Mouse (Mus musculus): ENCODE data around the gene Wwp2. TPM values are rescaled to one million over a fixed set of nuclear protein-coding genes. Genes with fewer than 3 reads are reported as not detected.

Gene Wwp2
- total and polyA plus RNA-seq, 3 experiments: 21.8 to 31.5 TPM; not detected in 1

DNA sequence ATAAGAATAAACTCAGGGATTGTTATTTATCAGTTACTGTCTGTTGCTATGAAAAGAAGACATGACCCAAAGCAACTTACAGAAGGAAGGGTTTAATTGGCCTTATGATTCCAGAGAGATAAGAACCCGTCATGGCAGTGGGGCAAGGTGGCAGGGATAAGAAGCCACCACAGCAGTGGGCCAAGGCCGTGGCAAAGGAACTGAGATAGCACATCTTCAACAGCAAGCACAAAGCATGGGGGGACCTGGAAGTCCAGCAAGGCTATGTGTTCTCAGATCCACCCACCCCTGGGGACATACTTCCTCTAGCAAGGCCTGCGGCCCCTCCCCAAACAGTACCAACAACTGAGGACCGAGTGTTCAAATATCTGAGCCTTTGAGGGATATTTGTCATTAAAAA is 141.5 kb downstream of the Wwp2 start (continued):
- no peak for TF ChIP-seq MEF2A (IDR thresholded peaks at IDR 0.05; ENCODE audit: extremely low read depth, insufficient replicate concordance, low read depth, low read length, poor library complexity, severe bottlenecking)
- peak; percentile 58; the same call in 1 of the 2 replicates for TF ChIP-seq MAZ (IDR thresholded peaks at IDR 0.05; ENCODE audit: low read depth, low read length)
- no peak for TF ChIP-seq RAD21 (IDR thresholded peaks at IDR 0.05; ENCODE audit: low read depth, low read length)
- no peak; the same call in 1 of the 2 replicates for TF ChIP-seq HCFC1 (IDR thresholded peaks at IDR 0.05; ENCODE audit: low read depth, low read length)
- 0 out of 2 replicates have a peak, but pooled peaks have one; percentile 39 for TF ChIP-seq ELF1 (IDR thresholded peaks at IDR 0.05; ENCODE audit: low read depth, low read length)
- peak; percentile 94 to 96 for TF ChIP-seq EP300 (IDR thresholded peaks at IDR 0.05; ENCODE audit: low read depth in 1 of 2, low read length in 2 of 2)
- no peak for TF ChIP-seq USF1 (IDR thresholded peaks at IDR 0.05; ENCODE audit: low read depth, low read length)
- TF ChIP-seq USF2 (IDR thresholded peaks at IDR 0.05; ENCODE audit: borderline replicate concordance in 1 of 2, insufficient read depth in 1 of 2, low read depth in 1 of 2, low read length in 2 of 2): no peak
- no peak for TF ChIP-seq BHLHE40 (IDR thresholded peaks at IDR 0.05; ENCODE audit: borderline replicate concordance, low read depth, low read length)
- TF ChIP-seq MAX (IDR thresholded peaks at IDR 0.05; ENCODE audit: low read length): peak; percentile 45
- peak; percentile 58; the same call in 1 of the 2 replicates for TF ChIP-seq SIN3A (IDR thresholded peaks at IDR 0.05; ENCODE audit: low read length)
- TF ChIP-seq UBTF (IDR thresholded peaks at IDR 0.05; ENCODE audit: borderline replicate concordance, insufficient read depth, low read depth, low read length): no peak
- no peak for TF ChIP-seq CHD1 (IDR thresholded peaks at IDR 0.05; ENCODE audit: low read depth, low read length)
- TF ChIP-seq TCF12 (IDR thresholded peaks at IDR 0.05; ENCODE audit: low read depth, low read length): peak; percentile 95
- no peak for TF ChIP-seq CHD2 (IDR thresholded peaks at IDR 0.05; ENCODE audit: low read length)
- 0 out of 2 replicates have a peak, but pooled peaks have one; percentile 32 for TF ChIP-seq TBP (IDR thresholded peaks at IDR 0.05; ENCODE audit: low read depth, low read length)
- no peak for TF ChIP-seq SMC3 (IDR thresholded peaks at IDR 0.05; ENCODE audit: low read depth, low read length)
- no peak for TF ChIP-seq POLR2A (IDR thresholded peaks at IDR 0.05; ENCODE audit: control insufficient read depth in 1 of 2, insufficient read depth in 1 of 2, low read depth in 1 of 2, low read length in 2 of 2, poor library complexity in 1 of 2)
- no peak for TF ChIP-seq POLR2AphosphoS5 (IDR thresholded peaks at IDR 0.05; ENCODE audit: borderline replicate concordance, low read depth, low read length)
- peak; percentile 96 for TF ChIP-seq TAL1 (IDR thresholded peaks at IDR 0.05; ENCODE audit: low read length)
- TF ChIP-seq MXI1 (IDR thresholded peaks at IDR 0.05; ENCODE audit: low read depth, low read length): peak; percentile 75; the same call in 1 of the 2 replicates
- TF ChIP-seq RCOR1 (IDR thresholded peaks at IDR 0.05; ENCODE audit: low read depth, low read length): peak; percentile 73
- TF ChIP-seq ZC3H11A (IDR thresholded peaks at IDR 0.05; ENCODE audit: low read depth, low read length): no peak
- no peak for TF ChIP-seq NRF1 (IDR thresholded peaks at IDR 0.05; ENCODE audit: insufficient read depth, low read depth, low read length, poor library complexity, severe bottlenecking)

Measured in MEL (cell line).